10 mouse cellular contexts compared by ENCODE assay signal in the genomic region with DNA sequence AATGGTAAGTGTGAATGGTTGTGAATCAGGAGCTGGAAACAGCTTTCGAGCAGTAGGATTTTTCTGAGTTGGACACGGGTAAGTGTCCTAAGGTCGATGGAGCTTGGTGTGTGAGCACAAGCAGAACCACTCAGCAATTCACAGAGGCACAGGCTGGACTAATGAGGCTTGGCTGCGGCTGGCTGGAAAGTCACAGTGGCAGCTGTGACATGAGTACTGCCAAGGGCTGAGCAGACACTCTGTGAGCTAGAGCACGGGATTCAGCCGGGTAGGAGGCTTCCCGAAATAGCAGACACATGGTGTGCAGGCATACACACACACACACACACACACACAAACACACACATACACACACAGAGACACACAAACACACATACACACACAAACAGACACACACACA.
A peak's percentile ranks its signal among the peaks of the same experiment; 100 is the strongest.
DNase-seq lines count a peak whose midpoint lies in the region; ATAC-seq lines count a peak whose summit lies in the region.
"Had no signal": no experiment of that assay in that cellular context is flagged by ENCODE, and none has a peak within 500 bp of the region (broad histone marks: within the 10 kb centered on the region; RNA-seq: fewer than 3 reads in every experiment).

No protein-coding gene starts in this region.

- H3K4me3 ChIP-seq in kidney, embryonic 15.5 days (replicated peaks), result no peak overlapping the region
- H3K4me3 ChIP-seq in heart, embryonic 11.5 days (ENCODE audit: low read depth, low read length), result no peak overlapping the region
- H3K4me3 ChIP-seq: left cerebral cortex, adult 2 months had no signal

- H3K27ac ChIP-seq in kidney, embryonic 15.5 days, result no peak overlapping the region
- H3K27ac ChIP-seq in heart, embryonic 11.5 days (ENCODE audit: low read depth, low read length), result 0 out of 2 replicates have a peak overlapping the region, but pooled peaks have one; percentile 15

- no peaks in the 10 kb centered on the region for H3K9me3 ChIP-seq in kidney, embryonic 15.5 days (replicated peaks)
- no peaks in the 10 kb centered on the region for H3K9me3 ChIP-seq in heart, embryonic 11.5 days (replicated peaks; ENCODE audit: control insufficient read depth, low read length)

- H3K4me1 ChIP-seq in kidney, embryonic 15.5 days, result no peaks in the 10 kb centered on the region
- no peaks in the 10 kb centered on the region for H3K4me1 ChIP-seq in heart, embryonic 11.5 days (ENCODE audit: control insufficient read depth, insufficient read depth, low read length)

- no peaks in the 10 kb centered on the region for H3K27me3 ChIP-seq in kidney, embryonic 15.5 days
- H3K27me3 ChIP-seq in heart, embryonic 11.5 days (ENCODE audit: control insufficient read depth, insufficient read depth, low read length), result no peaks in the 10 kb centered on the region
- H3K27me3 ChIP-seq: CH12.LX had no signal

- 40% methylated on average over 7 of the region's 7 CpGs for WGBS in kidney, embryonic 15.5 days
- 56% methylated on average over 7 of the region's 7 CpGs for WGBS in heart, embryonic 11.5 days (ENCODE audit: insufficient replicate concordance)

- no peak for DNase-seq in kidney, postnatal 25 days
- peak; percentile 58 for DNase-seq in cerebellum, adult 8-10 months
- peak; percentile 66 to 70 for DNase-seq in layer of hippocampus, postnatal 36 days
- no peak for DNase-seq in spleen, postnatal 10 days (ENCODE audit: low spot score in 2 of 2)
- no peak for DNase-seq in ovary, postnatal 36 days (ENCODE audit: low spot score)

- ATAC-seq in kidney, embryonic 15.5 days (replicated peaks; ENCODE audit: low FRiP score), result peak; percentile 58; the same call in 1 of the 2 replicates
- ATAC-seq in heart, embryonic 11.5 days (replicated peaks; ENCODE audit: insufficient number of reproducible peaks, low FRiP score, low TSS enrichment), result no peak
- ATAC-seq in megakaryocyte, adult 5-6 weeks (ENCODE audit: poor library complexity, severe bottlenecking), result no peak

- H3K9ac ChIP-seq in kidney, embryonic 15.5 days, result no peak overlapping the region
- H3K9ac ChIP-seq in heart, embryonic 11.5 days (ENCODE audit: low read depth, low read length), result no peak overlapping the region

- no peaks in the 10 kb centered on the region for H3K36me3 ChIP-seq in kidney, embryonic 15.5 days
- no peaks in the 10 kb centered on the region for H3K36me3 ChIP-seq in heart, embryonic 11.5 days (ENCODE audit: control insufficient read depth, insufficient read depth, low read length)

- no peak overlapping the region for H3K4me2 ChIP-seq in kidney, embryonic 15.5 days
- H3K4me2 ChIP-seq in heart, embryonic 11.5 days, result no peak overlapping the region

Comparison
In these comparisons a context has a peak if more than half of its experiments do, and no peak if none do; other contexts are left out.
1. DNase-seq: peak in cerebellum, adult 8-10 months (single experiment) and layer of hippocampus, postnatal 36 days (2 of 2); none in kidney, postnatal 25 days (0 of 2), spleen, postnatal 10 days (0 of 2) and ovary, postnatal 36 days (single experiment).